Mouse (Mus musculus): ENCODE measurements around the gene Ankrd13d.

DNA sequence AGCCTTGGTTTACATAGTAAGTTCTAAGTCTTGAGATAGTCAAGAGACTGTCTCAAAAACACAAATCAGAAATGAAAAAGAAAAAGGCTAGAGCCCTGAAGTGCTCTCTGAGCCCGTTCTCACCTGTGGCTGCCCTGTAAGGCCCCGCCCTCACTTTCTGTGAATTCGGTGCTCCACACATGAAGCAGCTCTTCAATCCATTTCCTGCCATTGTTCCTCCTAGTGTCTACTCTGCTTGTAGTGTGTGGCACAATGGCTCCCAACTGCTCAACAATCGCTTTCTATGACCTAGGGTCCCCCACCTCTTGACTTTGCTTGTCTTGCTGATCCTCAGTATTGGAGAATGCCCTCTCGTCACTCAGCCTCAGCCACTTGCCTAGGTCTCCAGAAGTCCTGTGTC is 55.5 kb downstream of the Ankrd13d start:
- TF ChIP-seq CTCF (IDR thresholded peaks at IDR 0.05; ENCODE audit: insufficient read depth, low read length) (no peak), POLR2A (IDR thresholded peaks at IDR 0.05; ENCODE audit: borderline replicate concordance, extremely low read depth, low read depth, low read length) (no peak)
